Mouse (Mus musculus): Measurements from ENCODE around the gene Abhd17c. TPM values are rescaled to one million over a fixed set of nuclear protein-coding genes. Genes with fewer than 3 reads are reported as not detected.
"Not testable (repeated sequence)": the region's sequence is repeated elsewhere in the genome, so short reads cannot be mapped to it uniquely, and the experiment has no call there.

Abhd17c gene
- polyA plus RNA-seq, 1 experiment from 2014 or later, result 36.4 TPM

DNA sequence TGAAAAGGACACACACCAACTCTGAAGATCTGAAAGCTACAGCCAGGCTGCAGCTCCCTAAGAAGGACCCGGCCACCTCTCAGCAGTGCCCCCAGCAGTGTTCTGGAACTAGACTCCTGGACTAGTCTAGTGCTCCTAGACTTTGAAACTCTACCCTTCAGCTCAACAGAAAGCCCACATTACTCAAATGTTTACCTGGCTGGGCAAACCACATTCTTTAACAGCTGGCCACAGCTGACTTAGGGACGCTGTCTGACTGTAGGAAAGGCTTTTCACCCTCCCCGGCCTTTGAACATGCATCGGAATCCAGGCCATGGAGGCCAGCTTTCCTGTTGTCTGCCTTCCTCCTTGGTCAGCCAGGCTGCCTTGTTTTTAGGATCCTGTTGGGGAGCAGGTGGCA is 20.0 kb downstream of the Abhd17c start:
- 68% methylated on average over 4 of the region's 4 CpGs for WGBS (ENCODE audit: insufficient replicate concordance)
- no peak overlapping the region for H3K4me3 ChIP-seq (ENCODE audit: low read depth, low read length)
- ATAC-seq (peak; percentile 30; the same call in 1 of the 2 replicates), DNase-seq (no peak)
- TF ChIP-seq CTCF (IDR thresholded peaks at IDR 0.05; ENCODE audit: low read depth), result no peak
- no peak for TF ChIP-seq EP300 (IDR thresholded peaks at IDR 0.05; ENCODE audit: low read depth)
- H3K9ac ChIP-seq (replicated peaks), result no peak overlapping the region
- peaks cover 3% of the 10 kb centered on the region; the same call in 1 of the 2 replicates for H3K36me3 ChIP-seq (replicated peaks; ENCODE audit: insufficient read depth, low read length)
- H3K27ac ChIP-seq (ENCODE audit: low read depth), result peak overlapping the region; percentile 60; the same call in 1 of the 2 replicates
- H3K27me3 ChIP-seq (ENCODE audit: insufficient read depth, low read length), result no peaks in the 10 kb centered on the region
- H3K4me2 ChIP-seq (ENCODE audit: low read depth, low read length), result no peak overlapping the region
- no peaks in the 10 kb centered on the region for H3K9me3 ChIP-seq (ENCODE audit: low read length)
- H3K4me1 ChIP-seq (ENCODE audit: insufficient read depth), result peaks cover 44% of the 10 kb centered on the region

DNA sequence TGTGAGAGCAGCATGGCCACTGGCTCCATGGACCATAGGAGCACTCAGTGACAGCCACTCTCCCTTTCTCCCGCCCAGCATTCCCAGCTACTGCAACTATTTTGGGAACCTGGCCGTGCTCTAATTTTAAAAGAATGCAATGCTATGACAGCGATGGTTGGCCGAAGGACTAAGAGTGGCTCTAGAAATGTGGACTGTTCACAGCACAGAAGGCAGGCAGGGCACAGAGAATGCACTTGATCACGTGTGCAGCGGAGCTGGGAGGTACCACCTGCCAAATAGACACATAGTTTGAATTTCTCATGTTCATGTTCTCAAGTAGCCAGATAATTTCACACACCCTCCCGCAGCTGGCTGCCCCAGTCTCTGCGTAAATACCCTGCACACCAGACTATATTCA is 23.0 kb downstream of the Abhd17c start:
- Histone ChIP-seq H3K36me3 (replicated peaks; ENCODE audit: insufficient read depth, low read length) (peaks cover 8% of the 10 kb centered on the region), H3K27me3 (ENCODE audit: insufficient read depth, low read length) (no peaks in the 10 kb centered on the region), H3K9ac (replicated peaks) (no peak overlapping the region), H3K4me2 (ENCODE audit: low read depth, low read length) (no peak overlapping the region), H3K4me3 (ENCODE audit: low read depth, low read length) (no peak overlapping the region), H3K27ac (ENCODE audit: low read depth) (no peak overlapping the region), H3K9me3 (ENCODE audit: low read length) (no peaks in the 10 kb centered on the region), H3K4me1 (ENCODE audit: insufficient read depth) (peaks cover 27% of the 10 kb centered on the region)
- 75% methylated on average over 8 of the region's 8 CpGs for WGBS (ENCODE audit: insufficient replicate concordance)
- TF ChIP-seq EP300 (IDR thresholded peaks at IDR 0.05; ENCODE audit: low read depth), result no peak
- no peak for TF ChIP-seq CTCF (IDR thresholded peaks at IDR 0.05; ENCODE audit: low read depth)
- DNase-seq (no peak), ATAC-seq (no peak)

- WGBS (ENCODE audit: insufficient replicate concordance), result 66% methylated on average over 1 of the region's 1 CpGs
- Histone ChIP-seq H3K27me3 (ENCODE audit: insufficient read depth, low read length) (no peaks in the 10 kb centered on the region), H3K4me2 (ENCODE audit: low read depth, low read length) (no peak overlapping the region), H3K9me3 (ENCODE audit: low read length) (no peaks in the 10 kb centered on the region), H3K4me1 (ENCODE audit: insufficient read depth) (peaks cover 39% of the 10 kb centered on the region), H3K27ac (ENCODE audit: low read depth) (no peak overlapping the region), H3K4me3 (ENCODE audit: low read depth, low read length) (no peak overlapping the region), H3K9ac (replicated peaks) (no peak overlapping the region), H3K36me3 (replicated peaks; ENCODE audit: insufficient read depth, low read length) (peaks cover 8% of the 10 kb centered on the region)
- ATAC-seq, result no peak
- DNase-seq, result no peak
- TF ChIP-seq CTCF (IDR thresholded peaks at IDR 0.05; ENCODE audit: low read depth) (no peak), EP300 (IDR thresholded peaks at IDR 0.05; ENCODE audit: low read depth) (no peak)
These were observed 26.0 kb downstream of the Abhd17c start for GRCm38 (mm10) chr7:84125730-84126129.

DNA sequence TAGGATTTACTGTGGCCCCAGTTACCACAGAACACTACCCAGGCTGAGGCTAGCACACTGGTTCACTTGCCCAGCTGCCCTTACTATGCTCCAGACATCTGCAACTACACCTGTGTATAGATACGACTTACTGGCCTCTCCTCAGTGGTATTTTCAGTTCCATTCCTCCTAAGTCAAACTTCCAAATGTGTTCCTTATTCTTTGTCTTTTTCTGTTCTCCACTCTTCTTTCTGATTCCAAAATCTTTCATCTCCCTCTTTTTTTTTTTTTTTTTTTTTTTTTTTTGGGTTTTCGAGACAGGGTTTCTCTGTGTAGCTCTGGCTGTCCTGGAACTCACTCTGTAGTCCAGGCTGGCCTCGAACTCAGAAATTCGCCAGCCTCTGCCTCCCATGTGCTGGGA is 28.0 kb downstream of the Abhd17c start:
- H3K4me3 ChIP-seq (ENCODE audit: low read depth, low read length); H3K27ac ChIP-seq (ENCODE audit: low read depth); DNase-seq; H3K9ac ChIP-seq (replicated peaks); H3K9me3 ChIP-seq (ENCODE audit: low read length); ATAC-seq; H3K27me3 ChIP-seq (ENCODE audit: insufficient read depth, low read length); H3K36me3 ChIP-seq (replicated peaks; ENCODE audit: insufficient read depth, low read length); H3K4me2 ChIP-seq (ENCODE audit: low read depth, low read length): not testable (repeated sequence)
- H3K4me1 ChIP-seq (ENCODE audit: insufficient read depth), result peaks cover 45% of the 10 kb centered on the region
- 80% methylated on average over 3 of the region's 4 CpGs for WGBS (ENCODE audit: insufficient replicate concordance)

- H3K36me3 ChIP-seq (replicated peaks; ENCODE audit: insufficient read depth, low read length), result peaks cover 5% of the 10 kb centered on the region; the same call in 1 of the 2 replicates
- no peak overlapping the region for H3K27ac ChIP-seq (ENCODE audit: low read depth)
- TF ChIP-seq CTCF (IDR thresholded peaks at IDR 0.05; ENCODE audit: low read depth) (no peak), EP300 (IDR thresholded peaks at IDR 0.05; ENCODE audit: low read depth) (no peak)
- no peaks in the 10 kb centered on the region for H3K9me3 ChIP-seq (ENCODE audit: low read length)
- no peak overlapping the region for H3K9ac ChIP-seq (replicated peaks)
- DNase-seq (no peak), ATAC-seq (no peak)
- H3K27me3 ChIP-seq (ENCODE audit: insufficient read depth, low read length), result no peaks in the 10 kb centered on the region
- no peak overlapping the region for H3K4me3 ChIP-seq (ENCODE audit: low read depth, low read length)
- 54% methylated on average over 3 of the region's 3 CpGs for WGBS (ENCODE audit: insufficient replicate concordance)
- no peak overlapping the region for H3K4me2 ChIP-seq (ENCODE audit: low read depth, low read length)
- peaks cover 50% of the 10 kb centered on the region for H3K4me1 ChIP-seq (ENCODE audit: insufficient read depth)
These were observed 29.9 kb downstream of the Abhd17c start for GRCm38 (mm10) chr7:84121778-84122177.

- Histone ChIP-seq H3K9me3 (ENCODE audit: low read length) (no peaks in the 10 kb centered on the region), H3K4me1 (ENCODE audit: insufficient read depth) (peaks cover 49% of the 10 kb centered on the region), H3K27ac (ENCODE audit: low read depth) (peak overlapping the region; percentile 76), H3K36me3 (replicated peaks; ENCODE audit: insufficient read depth, low read length) (0 out of 2 replicates have a peak, but pooled peaks cover 3% of the 10 kb centered on the region), H3K4me2 (ENCODE audit: low read depth, low read length) (no peak overlapping the region), H3K27me3 (ENCODE audit: insufficient read depth, low read length) (no peaks in the 10 kb centered on the region), H3K9ac (replicated peaks) (peak overlapping the region; percentile 34; the same call in 1 of the 2 replicates), H3K4me3 (ENCODE audit: low read depth, low read length) (no peak overlapping the region)
- TF ChIP-seq EP300 (IDR thresholded peaks at IDR 0.05; ENCODE audit: low read depth), result no peak
- TF ChIP-seq CTCF (IDR thresholded peaks at IDR 0.05; ENCODE audit: low read depth), result no peak
- DNase-seq (no peak), ATAC-seq (no peak)
- 53% methylated on average over 5 of the region's 5 CpGs for WGBS (ENCODE audit: insufficient replicate concordance)
These were observed 31.4 kb downstream of the Abhd17c start for GRCm38 (mm10) chr7:84120142-84120760.

Measured in liver, postnatal 0 days (tissue).